Mouse (Mus musculus): Measurements from ENCODE around the gene Fst. TPM values are rescaled to one million over a fixed set of nuclear protein-coding genes. Genes with fewer than 3 reads are reported as not detected.

The Fst gene
- not detected in 2 replicates for total RNA-seq (2014; fragmentation: Nextera tagmentation)
- total RNA-seq (2017): not detected in 2 replicates

DNA sequence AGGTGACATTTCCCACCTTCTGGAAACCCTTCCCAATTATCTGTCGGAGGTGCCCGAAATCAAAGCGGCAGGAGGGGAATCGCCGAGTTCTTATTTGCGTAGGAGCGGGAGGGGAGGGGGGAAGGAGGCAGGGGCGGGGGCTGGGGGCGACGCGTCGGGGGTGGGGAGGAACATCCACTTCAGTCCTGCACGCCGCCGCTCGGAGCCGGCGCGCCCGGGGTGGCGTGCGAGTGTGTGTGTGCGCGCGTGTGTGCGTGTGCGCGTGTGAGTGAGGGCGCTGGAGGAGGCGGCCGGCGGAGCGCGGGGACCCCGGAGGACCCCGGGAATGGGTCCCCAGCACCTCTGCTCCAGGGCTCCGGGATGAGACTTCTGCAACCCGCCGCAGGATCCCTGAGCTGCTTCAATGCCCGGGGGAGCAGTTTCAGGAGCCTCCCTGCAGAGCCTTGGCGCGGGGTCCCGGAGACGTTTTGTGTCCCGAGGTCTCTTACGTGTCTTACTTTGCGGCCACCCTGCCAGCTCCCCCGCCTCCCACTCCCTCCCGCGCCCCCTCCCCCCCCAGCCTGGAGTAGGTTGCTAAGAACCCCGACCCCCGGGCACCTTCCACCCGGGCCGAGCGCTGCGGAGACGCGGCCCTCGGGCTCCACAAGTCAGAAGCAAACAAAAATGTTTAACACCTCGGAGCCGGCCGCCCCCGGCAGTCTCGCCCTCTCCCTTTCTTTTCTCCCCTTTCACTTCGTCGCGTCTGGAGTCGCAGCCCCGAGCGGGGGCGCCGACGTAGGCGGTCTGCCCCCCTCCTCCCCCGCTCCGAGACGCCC, at the start of gene Fst:
TSS of gene Fst (minus strand) at position 66 of the 815 bp plus-strand sequence.
- ATAC-seq (replicated peaks; ENCODE audit: low FRiP score, low TSS enrichment, poor library complexity, severe bottlenecking): no peak

DNA sequence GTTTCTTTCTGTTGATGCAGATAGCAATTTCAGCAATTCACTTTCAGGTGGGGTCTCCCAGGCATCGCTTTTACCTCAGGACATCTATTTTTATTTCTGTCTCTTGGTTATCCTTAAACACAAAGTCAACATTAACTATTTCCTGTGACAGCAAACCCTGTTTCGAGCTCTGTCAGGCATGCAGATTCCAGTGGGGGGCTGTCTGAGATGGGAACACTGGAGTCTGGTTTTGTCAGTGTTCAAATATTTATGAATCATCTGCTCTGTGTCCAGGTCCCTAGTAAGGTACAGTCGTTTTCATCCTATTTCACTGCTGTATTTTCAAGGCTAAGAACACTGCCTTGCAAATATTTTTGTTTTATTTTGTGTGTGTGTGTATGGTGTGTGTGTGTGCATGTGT, 35.1 kb upstream of the Fst start:
- no peak for ATAC-seq (replicated peaks; ENCODE audit: low FRiP score, low TSS enrichment, poor library complexity, severe bottlenecking)

DNA sequence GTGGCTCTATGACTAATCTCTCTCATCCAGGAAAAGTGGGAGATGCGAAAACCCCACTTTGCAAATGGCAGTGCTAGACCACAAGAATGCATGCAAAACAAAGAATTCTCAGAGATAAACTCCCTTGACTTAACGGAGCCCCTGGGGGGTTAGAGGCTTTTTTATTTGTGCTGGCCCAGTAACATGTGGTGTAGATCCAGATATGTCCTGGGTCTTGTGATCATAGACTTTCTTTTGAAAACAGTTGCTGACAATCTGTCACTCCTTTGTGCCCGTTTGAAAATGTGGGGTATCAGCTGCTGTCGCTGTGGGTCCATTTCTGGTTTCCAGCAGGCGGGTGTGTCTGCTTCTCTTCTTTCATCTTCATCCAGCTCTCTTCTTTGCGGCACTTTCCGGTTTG, 29.4 kb upstream of the Fst start:
- no peak for ATAC-seq (replicated peaks; ENCODE audit: low FRiP score, low TSS enrichment, poor library complexity, severe bottlenecking)

DNA sequence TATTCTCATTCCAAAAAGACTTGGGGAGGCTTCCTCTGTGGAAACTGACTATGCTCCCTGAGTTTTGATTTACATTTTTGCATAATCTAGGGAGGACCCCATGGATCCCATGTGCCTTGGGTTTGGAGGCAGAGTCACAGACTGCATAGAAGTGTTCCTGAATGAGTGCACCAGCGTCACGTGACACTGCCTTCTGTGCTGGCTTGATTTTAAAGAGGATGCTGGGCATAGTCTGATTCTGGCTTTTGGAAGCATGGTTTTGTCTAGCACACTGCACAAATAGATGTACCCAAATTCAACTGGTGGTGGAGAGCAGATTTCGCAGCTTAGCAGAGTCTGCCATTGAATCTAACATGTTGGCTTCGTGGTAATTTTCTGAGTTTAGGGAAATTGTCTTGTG, 19.6 kb upstream of the Fst start:
- no peak for ATAC-seq (replicated peaks; ENCODE audit: low FRiP score, low TSS enrichment, poor library complexity, severe bottlenecking)

DNA sequence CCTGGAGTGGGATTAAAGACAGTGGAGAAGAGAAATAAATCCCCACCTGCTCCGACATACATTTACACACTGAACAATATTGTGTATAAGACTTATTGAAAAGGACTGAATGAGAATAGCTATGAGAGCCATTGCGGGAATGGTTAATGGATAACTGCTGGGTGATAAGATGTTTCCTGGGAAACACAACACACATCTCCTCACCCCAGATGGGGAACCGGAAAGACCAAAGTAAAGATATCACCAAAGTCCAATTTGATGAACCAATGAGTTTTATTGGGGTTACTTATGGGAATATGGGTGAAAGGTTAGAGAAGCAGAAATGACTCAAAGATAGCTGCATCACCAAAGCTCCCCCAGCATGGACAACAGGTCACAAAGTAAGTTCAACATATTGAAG, 11.2 kb upstream of the Fst start:
- no peak for ATAC-seq (replicated peaks; ENCODE audit: low FRiP score, low TSS enrichment, poor library complexity, severe bottlenecking)

DNA sequence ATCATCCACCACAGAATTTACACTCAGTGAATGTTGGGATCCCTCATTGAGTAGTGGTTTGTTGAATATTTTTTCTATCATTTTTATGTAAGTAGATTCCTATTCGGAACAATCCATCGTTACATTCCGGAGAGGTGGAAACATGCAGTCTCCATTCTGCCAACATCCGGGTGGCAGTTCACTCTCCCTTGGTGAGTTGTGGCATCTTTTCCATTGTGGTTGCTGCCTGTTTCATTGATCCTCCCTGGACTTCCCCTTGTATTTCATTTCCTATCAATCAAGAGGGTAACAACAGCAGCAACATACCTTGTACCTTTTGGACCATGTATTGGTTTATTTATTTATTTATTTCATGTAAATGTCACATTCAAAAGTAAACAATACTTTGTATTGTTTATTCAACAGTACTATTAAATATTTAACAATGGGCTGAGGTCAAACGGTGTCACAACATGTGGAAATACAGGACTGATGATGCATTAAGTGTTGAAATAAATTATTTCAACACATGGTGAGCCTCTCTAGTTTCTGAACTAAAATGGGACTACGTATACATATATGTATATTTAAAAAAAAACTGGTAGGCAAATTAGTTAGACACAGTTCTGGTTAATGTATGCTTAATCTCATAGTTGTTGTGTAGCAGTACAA, 7.6 kb upstream of the Fst start:
- no peak for ATAC-seq (replicated peaks; ENCODE audit: low FRiP score, low TSS enrichment, poor library complexity, severe bottlenecking)

DNA sequence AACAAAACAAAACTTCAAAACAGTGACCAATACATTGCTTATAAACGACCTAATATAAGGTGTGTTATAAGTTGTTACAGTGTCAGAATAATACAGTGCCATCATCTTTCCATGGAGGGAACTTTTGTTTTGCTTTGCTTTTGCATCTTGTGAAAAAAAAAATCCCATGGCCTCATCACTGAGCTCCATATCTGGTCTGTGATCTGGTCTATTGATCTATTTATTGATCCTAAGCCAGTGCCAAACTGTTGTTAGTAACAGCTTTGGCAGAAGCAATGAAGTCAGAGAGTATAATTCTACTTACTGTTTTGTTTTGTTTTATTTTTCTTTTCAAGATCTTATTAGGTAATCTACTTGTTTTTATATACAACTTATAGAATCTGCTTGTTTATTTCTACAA, 6.6 kb upstream of the Fst start:
- no peak for ATAC-seq (replicated peaks; ENCODE audit: low FRiP score, low TSS enrichment, poor library complexity, severe bottlenecking)

DNA sequence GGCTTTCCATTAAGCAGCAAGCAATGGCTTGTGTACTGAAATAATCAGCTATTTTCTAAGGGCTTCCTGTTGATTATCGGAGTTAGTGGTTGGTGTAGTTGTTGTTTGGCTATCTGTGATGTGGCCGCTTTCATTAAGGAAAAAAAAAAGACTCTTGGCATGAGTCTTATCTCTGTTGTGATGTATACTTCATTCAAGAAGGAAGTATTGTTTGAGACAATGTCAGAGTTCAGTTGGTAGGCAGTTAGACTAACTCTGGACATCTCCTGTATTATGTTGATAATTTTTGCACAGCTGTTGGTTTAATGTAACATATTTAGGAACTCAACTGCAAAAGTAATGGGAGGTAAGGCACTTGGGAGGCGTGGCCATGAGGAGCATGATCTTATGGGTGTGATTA, 6.1 kb upstream of the Fst start:
- ATAC-seq (replicated peaks; ENCODE audit: low FRiP score, low TSS enrichment, poor library complexity, severe bottlenecking): no peak

DNA sequence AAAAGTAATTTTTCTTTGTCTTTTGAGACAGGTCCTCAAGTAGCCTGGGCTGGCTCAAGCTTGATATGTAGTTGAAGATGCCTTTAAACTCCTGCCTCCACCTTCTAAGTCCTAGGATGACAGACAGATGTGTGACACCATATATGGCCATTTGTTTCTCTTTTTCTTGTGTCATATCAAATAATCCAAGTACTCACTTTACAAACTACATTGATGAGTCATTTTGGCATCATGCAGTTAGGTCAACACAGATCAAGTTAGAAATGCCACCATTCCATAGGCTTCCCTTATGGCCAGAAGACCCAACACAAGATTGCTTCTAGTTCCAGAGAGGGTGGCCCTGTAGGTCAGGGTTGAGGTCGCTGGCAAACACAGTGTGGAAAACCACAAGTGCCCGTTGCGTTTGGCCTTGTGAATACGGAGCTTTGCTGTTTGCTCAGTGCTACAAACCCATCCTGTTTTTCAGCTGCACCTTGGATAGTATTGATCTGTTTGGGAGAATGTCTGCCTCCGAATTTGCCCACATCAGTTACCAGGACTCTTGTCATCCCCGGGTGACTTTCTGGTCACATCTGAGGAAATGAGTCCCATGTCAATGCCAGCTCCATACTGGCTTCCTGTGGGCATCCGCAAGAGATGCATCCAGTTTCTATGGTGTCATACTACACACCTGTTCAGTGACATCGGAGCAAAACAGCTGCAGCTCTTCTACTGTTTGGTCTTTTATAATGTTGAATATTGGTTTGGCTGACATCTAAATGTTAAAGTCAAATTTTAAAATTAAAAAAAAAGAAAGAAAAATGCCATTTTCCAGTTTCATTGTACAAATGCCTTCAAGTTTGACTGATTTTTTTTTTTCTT, 4.0 kb upstream of the Fst start:
- no peak for ATAC-seq (replicated peaks; ENCODE audit: low FRiP score, low TSS enrichment, poor library complexity, severe bottlenecking)

DNA sequence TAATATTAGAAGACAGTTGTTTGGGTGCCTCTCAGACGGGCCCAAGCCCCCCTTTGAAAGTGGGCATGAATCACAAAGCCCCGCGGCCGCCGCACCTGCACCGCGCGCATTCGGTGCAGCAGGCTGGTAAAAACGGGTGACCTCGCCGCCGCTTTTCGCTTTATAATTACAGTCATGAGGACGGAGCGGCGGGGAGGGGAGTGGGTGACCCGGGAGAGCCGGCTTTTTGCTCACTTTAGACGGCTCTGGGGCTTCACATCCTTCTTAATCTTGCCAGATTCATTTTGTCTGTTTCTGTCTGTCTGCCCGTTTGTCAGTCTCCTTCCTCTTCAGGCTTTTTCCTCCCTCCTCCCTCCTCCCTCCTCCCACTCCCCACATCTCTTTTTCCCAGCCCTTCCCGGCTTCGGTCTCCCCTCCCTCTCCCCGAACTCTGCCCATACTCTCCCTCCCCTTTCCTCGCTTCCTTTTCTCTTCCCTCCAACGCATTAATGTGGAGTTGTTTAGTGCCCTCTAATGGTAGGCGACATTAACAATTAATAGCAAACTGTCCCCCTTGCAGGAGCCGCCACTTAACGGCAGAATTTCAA, 1.6 kb upstream of the Fst start:
- ATAC-seq (replicated peaks; ENCODE audit: low FRiP score, low TSS enrichment, poor library complexity, severe bottlenecking): 0 out of 2 replicates have a peak, but pooled peaks have one; percentile 50

DNA sequence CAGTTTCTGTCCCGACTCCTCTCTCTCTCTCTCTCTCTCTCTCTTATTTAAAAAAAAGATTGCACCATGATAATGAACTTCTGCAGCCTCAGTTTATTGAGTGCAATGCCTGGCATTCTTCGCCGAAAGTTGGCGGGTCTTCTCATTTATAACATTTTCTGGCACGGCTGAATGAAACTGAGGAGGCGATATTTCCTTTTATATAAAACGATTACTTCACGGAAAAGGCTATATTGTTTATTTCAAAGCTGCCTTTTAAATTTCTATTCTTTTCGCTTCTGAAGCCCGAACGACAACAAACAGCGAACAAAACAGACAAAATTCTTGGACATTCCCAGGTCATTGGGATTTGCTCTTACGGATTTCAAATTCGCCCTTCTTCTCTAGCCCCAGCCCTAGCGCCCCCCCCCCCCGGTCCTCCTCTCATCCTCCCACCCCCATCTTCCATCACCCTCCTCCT, 980 bp upstream of the Fst start:
- ATAC-seq (replicated peaks; ENCODE audit: low FRiP score, low TSS enrichment, poor library complexity, severe bottlenecking): no peak

DNA sequence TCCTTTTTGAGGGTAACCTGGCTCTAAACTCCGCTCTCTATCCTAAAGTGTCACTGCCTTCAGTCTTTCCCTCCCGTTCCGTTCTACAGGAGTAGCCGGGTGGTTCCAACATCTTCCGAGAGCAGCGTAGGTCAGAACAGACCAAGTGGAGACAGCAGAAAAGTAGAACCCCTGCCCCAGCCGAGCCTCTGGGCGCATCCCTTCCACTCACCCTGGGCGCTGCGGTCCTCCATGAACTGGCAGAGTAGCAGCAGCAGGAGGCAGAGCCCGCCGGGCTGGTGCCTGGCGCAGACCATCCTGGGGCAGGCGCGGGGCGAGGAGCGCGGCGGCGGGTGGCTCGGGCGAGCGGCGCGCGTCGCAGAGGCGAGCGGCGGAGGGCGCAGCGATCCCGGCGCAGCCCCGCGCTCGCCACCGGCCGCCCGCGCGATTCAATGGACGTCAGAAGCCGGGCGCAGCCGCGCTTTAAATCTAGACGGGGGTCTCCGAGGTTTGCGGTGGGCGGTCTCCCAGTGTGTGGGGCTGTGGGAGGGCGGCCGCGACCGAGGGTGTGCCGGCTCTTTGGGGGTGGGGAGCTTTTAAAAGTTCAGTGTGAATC, 363 bp downstream of the Fst start:
- peak; percentile 63 for ATAC-seq (replicated peaks; ENCODE audit: low FRiP score, low TSS enrichment, poor library complexity, severe bottlenecking)

DNA sequence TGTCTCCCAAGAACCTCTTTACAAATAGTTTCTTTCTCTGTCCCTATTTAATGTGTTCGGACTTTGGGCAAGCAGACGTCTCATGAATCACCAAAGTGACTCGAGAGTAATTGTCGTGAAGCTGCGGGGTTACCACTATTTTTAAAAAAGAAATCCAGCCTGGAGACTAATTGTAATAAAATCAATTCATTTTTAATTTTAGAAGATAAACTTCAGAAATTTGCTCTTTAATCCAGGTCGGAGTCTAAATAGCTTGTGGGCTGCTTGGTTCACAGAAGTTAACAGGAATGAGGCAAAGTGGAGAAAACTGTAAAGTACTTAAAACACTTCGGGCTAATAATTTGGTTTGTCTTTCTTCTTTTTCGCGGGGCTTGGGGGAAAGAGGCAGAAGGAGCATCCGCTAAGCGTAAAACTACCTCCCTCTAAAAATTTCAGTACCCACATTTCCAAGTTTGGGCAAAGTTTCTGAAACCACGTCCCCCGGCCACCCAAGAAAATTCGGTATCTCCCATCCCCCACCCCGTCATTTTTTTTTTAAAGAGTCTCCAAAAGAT, 1.1 kb downstream of the Fst start:
- no peak for ATAC-seq (replicated peaks; ENCODE audit: low FRiP score, low TSS enrichment, poor library complexity, severe bottlenecking)

DNA sequence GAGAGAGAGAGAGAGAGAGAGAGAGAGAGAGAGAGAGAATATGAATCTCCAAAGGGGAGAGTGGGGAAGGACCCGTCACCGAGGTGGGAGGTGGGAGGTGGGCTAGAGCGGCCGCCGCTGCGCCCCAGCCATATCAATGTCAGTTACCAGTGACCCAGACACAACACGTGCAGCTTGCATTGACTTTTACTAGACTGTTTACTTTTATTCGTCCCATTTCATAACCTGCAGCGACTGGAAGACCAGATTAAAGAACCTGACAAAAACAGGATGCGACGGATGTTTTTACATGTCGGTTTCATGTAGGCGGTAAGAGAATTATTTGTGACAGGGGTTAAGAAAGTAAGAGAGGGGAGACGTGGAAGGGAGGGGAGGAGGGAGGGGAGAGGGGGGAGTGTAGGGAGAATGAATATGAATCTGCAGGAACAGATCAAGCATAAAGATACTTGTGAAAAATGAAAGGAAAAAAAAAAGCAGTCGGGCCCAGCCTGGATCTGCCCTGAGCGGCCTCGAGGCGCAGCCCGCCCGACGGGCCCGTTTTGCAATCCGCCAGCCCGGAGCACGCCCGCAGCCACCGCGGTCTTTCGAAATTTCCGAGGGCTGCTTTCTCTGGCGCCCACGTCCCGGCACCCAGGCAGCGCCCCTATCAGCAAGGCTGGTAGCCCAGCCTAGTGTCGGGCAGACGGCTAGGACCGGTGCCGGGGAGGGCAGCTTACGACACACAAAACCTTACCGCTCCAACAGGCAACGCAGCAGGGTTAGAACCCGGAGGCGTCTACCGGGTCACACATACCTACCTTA, 1.8 kb downstream of the Fst start:
- peak; percentile 43 for ATAC-seq (replicated peaks; ENCODE audit: low FRiP score, low TSS enrichment, poor library complexity, severe bottlenecking)

DNA sequence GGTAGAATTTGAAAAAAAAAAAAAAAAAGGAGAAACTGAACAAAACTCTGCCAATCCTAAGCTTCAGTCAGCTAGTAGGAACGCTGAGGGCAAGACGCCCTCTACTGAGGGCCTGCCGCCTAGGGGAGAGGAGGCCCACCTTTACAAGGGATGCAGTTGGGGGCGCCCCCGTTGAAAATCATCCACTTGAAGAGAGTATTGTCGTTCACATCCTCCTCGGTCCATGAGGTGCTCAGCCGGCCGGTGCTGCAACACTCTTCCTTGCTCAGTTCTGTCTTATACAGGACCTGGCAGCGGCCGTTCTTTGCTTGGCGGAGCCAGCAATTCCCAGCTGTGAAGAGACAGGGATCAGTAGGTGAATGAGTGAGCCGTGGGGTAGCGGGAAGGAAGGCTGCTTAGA, 2.5 kb downstream of the Fst start:
- ATAC-seq (replicated peaks; ENCODE audit: low FRiP score, low TSS enrichment, poor library complexity, severe bottlenecking): 0 out of 2 replicates have a peak, but pooled peaks have one; percentile 19

DNA sequence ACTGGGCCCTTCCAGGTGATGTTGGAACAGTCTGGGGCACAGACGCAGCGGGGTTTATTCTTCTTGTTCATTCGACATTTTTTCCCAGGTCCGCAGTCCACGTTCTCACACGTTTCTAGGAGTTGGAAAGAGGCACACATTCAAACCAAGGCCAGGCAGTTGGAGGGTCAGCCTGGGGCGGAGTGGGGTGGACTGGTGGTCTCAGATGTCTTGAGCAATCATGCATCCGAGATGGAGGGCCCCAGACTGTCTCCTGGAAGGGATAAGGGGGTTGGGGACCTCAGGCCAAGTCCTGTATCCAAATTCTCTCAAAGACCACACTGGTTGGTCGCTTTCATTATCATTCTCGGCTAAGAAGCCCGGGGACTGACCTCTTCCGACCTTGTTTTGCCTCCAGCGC, 3.0 kb downstream of the Fst start:
- no peak for ATAC-seq (replicated peaks; ENCODE audit: low FRiP score, low TSS enrichment, poor library complexity, severe bottlenecking)

DNA sequence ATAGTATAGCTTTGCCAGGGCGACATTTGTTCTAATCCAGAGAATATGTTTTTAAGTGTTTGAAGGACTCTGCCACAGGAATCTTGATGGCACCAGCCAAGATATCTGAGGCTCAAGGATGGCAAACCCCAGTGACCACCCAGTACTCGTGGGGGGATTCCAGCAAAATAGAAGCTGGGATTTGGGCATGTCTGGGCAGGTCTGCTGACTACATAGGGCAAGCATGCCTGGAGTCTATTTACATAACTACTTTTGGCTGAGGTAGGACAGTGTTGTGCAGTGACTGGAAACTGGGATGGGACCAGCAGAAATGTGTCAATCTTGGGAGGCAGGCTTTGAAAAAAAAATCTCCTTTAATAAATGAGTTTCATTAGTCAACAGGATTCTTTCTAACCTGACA, 11.5 kb downstream of the Fst start:
- no peak for ATAC-seq (replicated peaks; ENCODE audit: low FRiP score, low TSS enrichment, poor library complexity, severe bottlenecking)

DNA sequence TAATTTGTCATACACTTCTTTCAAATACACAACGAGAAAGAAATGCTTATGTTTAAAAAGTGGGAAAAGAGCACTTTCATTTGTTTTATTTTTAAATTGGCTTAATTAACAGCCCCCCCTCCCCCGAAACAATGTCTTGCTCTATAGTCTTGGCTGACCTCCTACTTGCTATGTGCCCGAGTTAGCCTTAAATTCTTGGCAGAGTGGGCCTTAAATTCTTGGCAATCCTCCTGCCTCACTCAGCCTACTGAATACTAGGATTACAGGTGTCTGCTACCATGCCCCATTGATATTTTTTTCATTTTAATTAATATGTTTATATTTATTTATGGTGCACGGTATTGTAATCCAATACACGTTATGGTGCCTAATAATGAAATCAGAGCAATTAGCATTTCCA, 26.3 kb downstream of the Fst start:
- ATAC-seq (replicated peaks; ENCODE audit: low FRiP score, low TSS enrichment, poor library complexity, severe bottlenecking): no peak

All from megakaryocyte-erythroid progenitor cell, adult 5-6 weeks (primary cell).